In genomic region chr12:26367361-26367760, GRCm38 (mm10) we compare ENCODE assay signal across 15 mouse cellular contexts. TPM values are rescaled to one million over a fixed set of nuclear protein-coding genes. Genes with fewer than 3 reads are reported as not detected.
DNase-seq lines count a peak whose midpoint lies in the region; ATAC-seq and TF ChIP-seq lines count a peak whose summit lies in the region.
"Had no signal": no experiment of that assay in that cellular context is flagged by ENCODE, and none has a peak within 500 bp of the region (broad histone marks: within the 10 kb centered on the region; RNA-seq: fewer than 3 reads in every experiment).

No protein-coding gene starts in this region.

- no peak overlapping the region for H3K4me3 ChIP-seq in layer of hippocampus, adult 2 months
- no peak overlapping the region for H3K4me3 ChIP-seq in heart, embryonic 14.5 days (ENCODE audit: control insufficient read depth in 1 of 2, insufficient read depth in 1 of 2, low read depth in 1 of 2, low read length in 2 of 2)
- H3K4me3 ChIP-seq: liver, embryonic 13.5 days had no signal

- intact Hi-C loops in heart, postnatal 14 days (cut with DNase I): loop anchor here (5.0 kb wide), 1 partner anchor 40 kb away; no protein-coding TSS in a partner anchor

- peak overlapping the region; percentile 43; the same call in 1 of the 2 replicates for H3K27ac ChIP-seq in layer of hippocampus, adult 2 months
- H3K27ac ChIP-seq in heart, embryonic 14.5 days (replicated peaks in 1 of 2; ENCODE audit: control insufficient read depth in 1 of 2, insufficient read depth in 1 of 2, low read depth in 2 of 2, low read length in 2 of 2): 0 out of 4 replicates have a peak overlapping the region, but pooled peaks of 1 of the 2 experiments have one; percentile 14
- H3K27ac ChIP-seq: liver, embryonic 13.5 days had no signal

- no peaks in the 10 kb centered on the region for H3K36me3 ChIP-seq in heart, embryonic 14.5 days (ENCODE audit: control insufficient read depth, insufficient read depth, low read length)
- H3K36me3 ChIP-seq: liver, embryonic 13.5 days had no signal

- peaks cover 8 to 11% of the 10 kb centered on the region in 2 experiments; a peak in 2 of 4 replicates for H3K4me1 ChIP-seq in heart, embryonic 14.5 days (ENCODE audit: control insufficient read depth in 2 of 2, insufficient read depth in 2 of 2, low read length in 2 of 2)
- H3K4me1 ChIP-seq: liver, embryonic 13.5 days had no signal

- H3K27me3 ChIP-seq in heart, embryonic 14.5 days (ENCODE audit: control insufficient read depth, insufficient read depth, low read length): no peaks in the 10 kb centered on the region
- H3K27me3 ChIP-seq: CH12.LX; liver, embryonic 13.5 days; Patski had no signal

- H3K9me3 ChIP-seq in heart, embryonic 14.5 days (ENCODE audit: control insufficient read depth, low read length): no peaks in the 10 kb centered on the region
- H3K9me3 ChIP-seq: liver, embryonic 13.5 days had no signal

- no peak overlapping the region for H3K9ac ChIP-seq in heart, embryonic 14.5 days (ENCODE audit: low read length)
- H3K9ac ChIP-seq: liver, embryonic 13.5 days had no signal

- H3K4me2 ChIP-seq in heart, embryonic 14.5 days (ENCODE audit: low read length): no peak overlapping the region
- H3K4me2 ChIP-seq: liver, embryonic 13.5 days had no signal

- no peak for DNase-seq in layer of hippocampus, adult 2 months (ENCODE audit: low spot score in 2 of 2)
- no peak for DNase-seq in layer of hippocampus, postnatal 10 days (ENCODE audit: low spot score in 2 of 2)
- peak; percentile 33 to 35 for DNase-seq in heart, postnatal 14 days
- peak; percentile 39 for DNase-seq in kidney, postnatal 10 days
- DNase-seq in cerebellum, adult 11-12 months: no peak
- no peak for DNase-seq in B cell, adult 2 months
- DNase-seq: cerebellum, adult 9-11 months; liver, embryonic 13.5 days; right cerebral cortex, postnatal 4 days; thymus, adult 2 months had no signal

- peak; percentile 38; the same call in 1 of the 2 replicates for ATAC-seq in heart, embryonic 14.5 days (ENCODE audit: insufficient number of reproducible peaks, insufficient read depth, low FRiP score, low read depth)
- ATAC-seq: inflammation-experienced regulatory T-cells, adult 6 months; midbrain, embryonic 16.5 days; Patski had no signal

- WGBS in heart, embryonic 14.5 days: 65% methylated on average over 2 of the region's 2 CpGs

- no peak for TF ChIP-seq CTCF in layer of hippocampus, adult 2 months (conservative IDR thresholded peaks at IDR 0.05)

RNA-seq across cellular contexts. Expression of gene Rnf144a, which starts 47.7 kb away (rescaled TPM):
- total RNA-seq in layer of hippocampus, adult 2 months (2021): 10 to 100 TPM; 20.4 to 22.6 TPM
- 10 to 100 TPM; 35.1 to 39.0 TPM for total RNA-seq in layer of hippocampus, postnatal 10 days (2021)
- polyA plus RNA-seq in heart, embryonic 14.5 days (2014; fragmentation: Nextera tagmentation; extraction: Ambion mirVana): 7.8 and 11.5 TPM in 2 replicates
- total RNA-seq in heart, postnatal 14 days (2021): 10 to 100 TPM; 29.9 to 31.8 TPM

Comparison
In these comparisons a context has a peak if more than half of its experiments do, and no peak if none do; other contexts are left out.
1. DNase-seq: peak in heart, postnatal 14 days (2 of 2) and kidney, postnatal 10 days (single experiment); none in layer of hippocampus, adult 2 months (0 of 2), layer of hippocampus, postnatal 10 days (0 of 2), cerebellum, adult 11-12 months (single experiment) and B cell, adult 2 months (0 of 2).